Mouse (Mus musculus) A20 (cell line): Measurements from ENCODE around the gene Tek.
A peak's percentile ranks its signal among the peaks of the same experiment; 100 is the strongest.

Source experiments
- DNase-seq: peaks from one replicate; pipeline ENCODE4 v3.0.0-alpha.2; 2011; ENCODE audit warnings: low read depth, low spot score

Tek gene

GRCm38 (mm10) chr4:94803187-94803586 is 64.1 kb downstream of the Tek start:
- no peak for DNase-seq

- DNase-seq, result no peak
These were observed 71.5 kb downstream of the Tek start for GRCm38 (mm10) chr4:94810616-94811015.

GRCm38 (mm10) chr4:94826891-94827290 is 87.8 kb downstream of the Tek start:
- DNase-seq, result no peak

GRCm38 (mm10) chr4:94827429-94827828 is 88.3 kb downstream of the Tek start:
- peak; percentile 11 for DNase-seq

GRCm38 (mm10) chr4:94829924-94830386 is 90.9 kb downstream of the Tek start:
- no peak for DNase-seq

GRCm38 (mm10) chr4:94837061-94837460 is 98.0 kb downstream of the Tek start:
- no peak for DNase-seq

- no peak for DNase-seq
These were observed 114.2 kb downstream of the Tek start for GRCm38 (mm10) chr4:94853301-94853700.

GRCm38 (mm10) chr4:94854270-94854669 is 115.2 kb downstream of the Tek start:
- DNase-seq, result no peak

- DNase-seq, result no peak
These were observed 116.1 kb downstream of the Tek start for GRCm38 (mm10) chr4:94855201-94855600.

GRCm38 (mm10) chr4:94900744-94901143 is 161.7 kb downstream of the Tek start:
- DNase-seq, result peak; percentile 51

GRCm38 (mm10) chr4:94901780-94902179 is 162.7 kb downstream of the Tek start:
- no peak for DNase-seq
